Mouse (Mus musculus): ENCODE results near the gene Olfr1442. TPM values are rescaled to one million over a fixed set of nuclear protein-coding genes. Genes with fewer than 3 reads are reported as not detected.

Olfr1442 gene
- not detected in 2 replicates for polyA plus RNA-seq (2015; fragmentation: Nextera tagmentation; extraction: Ambion mirVana)

- H3K9ac ChIP-seq (ENCODE audit: low read length), result no peak within 1 kb of the TSS
- no peak for TF ChIP-seq CTCF (IDR thresholded peaks at IDR 0.05; ENCODE audit: low read depth)
- H3K27me3 ChIP-seq (ENCODE audit: control insufficient read depth, insufficient read depth, low read length), result no peaks in the 10 kb centered on the region
- H3K27ac ChIP-seq (replicated peaks), result no peak within 1 kb of the TSS
- H3K9me3 ChIP-seq (ENCODE audit: control insufficient read depth, low read length), result no peaks in the 10 kb centered on the region
- H3K4me1 ChIP-seq (replicated peaks; ENCODE audit: control insufficient read depth, insufficient read depth), result no peaks in the 10 kb centered on the region
- ATAC-seq (ENCODE audit: low FRiP score, low TSS enrichment) (no peak), DNase-seq (ENCODE audit: low spot score) (no peak)
- no peaks in the 10 kb centered on the region for H3K36me3 ChIP-seq (ENCODE audit: control insufficient read depth, insufficient read depth, low read length)
- H3K4me3 ChIP-seq (ENCODE audit: low read depth, low read length), result no peak within 1 kb of the TSS
- no peak within 1 kb of the TSS for H3K4me2 ChIP-seq (replicated peaks; ENCODE audit: low read depth)
Observed at GRCm38 (mm10) chr19:12670139-12670538, at the start of gene Olfr1442. Olfr1442 (plus strand) TSS chr19:12670439.

- DNase-seq (ENCODE audit: low spot score), result no peak
- Histone ChIP-seq H3K27me3 (ENCODE audit: control insufficient read depth, insufficient read depth, low read length) (no peaks in the 10 kb centered on the region), H3K36me3 (ENCODE audit: control insufficient read depth, insufficient read depth, low read length) (no peaks in the 10 kb centered on the region), H3K4me1 (replicated peaks; ENCODE audit: control insufficient read depth, insufficient read depth) (no peaks in the 10 kb centered on the region), H3K9me3 (ENCODE audit: control insufficient read depth, low read length) (no peaks in the 10 kb centered on the region), H3K4me3 (ENCODE audit: low read depth, low read length) (no peak within 1 kb of the TSS), H3K4me2 (replicated peaks; ENCODE audit: low read depth) (no peak within 1 kb of the TSS), H3K27ac (replicated peaks) (no peak within 1 kb of the TSS), H3K9ac (ENCODE audit: low read length) (no peak within 1 kb of the TSS)
- no peak for ATAC-seq (ENCODE audit: low FRiP score, low TSS enrichment)
- WGBS, result 59% methylated on average over 4 of the region's 4 CpGs
- TF ChIP-seq EP300 (optimal IDR thresholded peaks at IDR 0.05), result no peak
- no peak for TF ChIP-seq CTCF (IDR thresholded peaks at IDR 0.05; ENCODE audit: low read depth)
Observed at GRCm38 (mm10) chr19:12633176-12633575, 37.1 kb upstream of the Olfr1442 start, which contains the start of gene Glyat. Glyat (plus strand) TSS chr19:12633308.

- no peak overlapping the region for H3K27ac ChIP-seq (replicated peaks)
- no peaks in the 10 kb centered on the region for H3K27me3 ChIP-seq (ENCODE audit: control insufficient read depth, insufficient read depth, low read length)
- H3K4me1 ChIP-seq (replicated peaks; ENCODE audit: control insufficient read depth, insufficient read depth), result no peaks in the 10 kb centered on the region
- no peak for ATAC-seq (ENCODE audit: low FRiP score, low TSS enrichment)
- no peak for TF ChIP-seq EP300 (optimal IDR thresholded peaks at IDR 0.05)
- no peak for TF ChIP-seq CTCF (IDR thresholded peaks at IDR 0.05; ENCODE audit: low read depth)
- 83% methylated on average over 3 of the region's 3 CpGs for WGBS
- H3K36me3 ChIP-seq (ENCODE audit: control insufficient read depth, insufficient read depth, low read length), result no peaks in the 10 kb centered on the region
- no peaks in the 10 kb centered on the region for H3K9me3 ChIP-seq (ENCODE audit: control insufficient read depth, low read length)
- H3K9ac ChIP-seq (ENCODE audit: low read length), result no peak overlapping the region
- no peak overlapping the region for H3K4me3 ChIP-seq (ENCODE audit: low read depth, low read length)
- no peak overlapping the region for H3K4me2 ChIP-seq (replicated peaks; ENCODE audit: low read depth)
- DNase-seq (ENCODE audit: low spot score), result no peak
Observed at GRCm38 (mm10) chr19:12634259-12634658, 36.0 kb upstream of the Olfr1442 start.

GRCm38 (mm10) chr19:12634963-12635362, 35.3 kb upstream of the Olfr1442 start:
- H3K4me2 ChIP-seq (replicated peaks; ENCODE audit: low read depth), result no peak overlapping the region
- H3K27me3 ChIP-seq (ENCODE audit: control insufficient read depth, insufficient read depth, low read length), result no peaks in the 10 kb centered on the region
- no peak for ATAC-seq (ENCODE audit: low FRiP score, low TSS enrichment)
- no peak for TF ChIP-seq CTCF (IDR thresholded peaks at IDR 0.05; ENCODE audit: low read depth)
- TF ChIP-seq EP300 (optimal IDR thresholded peaks at IDR 0.05), result no peak
- H3K4me3 ChIP-seq (ENCODE audit: low read depth, low read length), result no peak overlapping the region
- no peak overlapping the region for H3K27ac ChIP-seq (replicated peaks)
- no peaks in the 10 kb centered on the region for H3K36me3 ChIP-seq (ENCODE audit: control insufficient read depth, insufficient read depth, low read length)
- no peaks in the 10 kb centered on the region for H3K9me3 ChIP-seq (ENCODE audit: control insufficient read depth, low read length)
- DNase-seq (ENCODE audit: low spot score), result no peak
- 87% methylated on average over 4 of the region's 4 CpGs for WGBS
- no peak overlapping the region for H3K9ac ChIP-seq (ENCODE audit: low read length)
- no peaks in the 10 kb centered on the region for H3K4me1 ChIP-seq (replicated peaks; ENCODE audit: control insufficient read depth, insufficient read depth)

GRCm38 (mm10) chr19:12636863-12637262, 33.4 kb upstream of the Olfr1442 start:
- H3K36me3 ChIP-seq (ENCODE audit: control insufficient read depth, insufficient read depth, low read length), result no peaks in the 10 kb centered on the region
- H3K9ac ChIP-seq (ENCODE audit: low read length), result no peak overlapping the region
- DNase-seq (ENCODE audit: low spot score), result no peak
- 52% methylated on average over 3 of the region's 3 CpGs for WGBS
- no peaks in the 10 kb centered on the region for H3K27me3 ChIP-seq (ENCODE audit: control insufficient read depth, insufficient read depth, low read length)
- H3K9me3 ChIP-seq (ENCODE audit: control insufficient read depth, low read length), result no peaks in the 10 kb centered on the region
- TF ChIP-seq EP300 (optimal IDR thresholded peaks at IDR 0.05) (no peak), CTCF (IDR thresholded peaks at IDR 0.05; ENCODE audit: low read depth) (no peak)
- H3K27ac ChIP-seq (replicated peaks), result no peak overlapping the region
- H3K4me2 ChIP-seq (replicated peaks; ENCODE audit: low read depth), result no peak overlapping the region
- H3K4me1 ChIP-seq (replicated peaks; ENCODE audit: control insufficient read depth, insufficient read depth), result no peaks in the 10 kb centered on the region
- H3K4me3 ChIP-seq (ENCODE audit: low read depth, low read length), result no peak overlapping the region
- ATAC-seq (ENCODE audit: low FRiP score, low TSS enrichment), result no peak

- H3K4me1 ChIP-seq (replicated peaks; ENCODE audit: control insufficient read depth, insufficient read depth), result no peaks in the 10 kb centered on the region
- no peak overlapping the region for H3K9ac ChIP-seq (ENCODE audit: low read length)
- no peak for DNase-seq (ENCODE audit: low spot score)
- H3K4me2 ChIP-seq (replicated peaks; ENCODE audit: low read depth), result no peak overlapping the region
- H3K9me3 ChIP-seq (ENCODE audit: control insufficient read depth, low read length), result no peaks in the 10 kb centered on the region
- 67% methylated on average over 1 of the region's 1 CpGs for WGBS
- no peaks in the 10 kb centered on the region for H3K27me3 ChIP-seq (ENCODE audit: control insufficient read depth, insufficient read depth, low read length)
- TF ChIP-seq CTCF (IDR thresholded peaks at IDR 0.05; ENCODE audit: low read depth) (no peak), EP300 (optimal IDR thresholded peaks at IDR 0.05) (no peak)
- no peak overlapping the region for H3K27ac ChIP-seq (replicated peaks)
- no peak for ATAC-seq (ENCODE audit: low FRiP score, low TSS enrichment)
- no peaks in the 10 kb centered on the region for H3K36me3 ChIP-seq (ENCODE audit: control insufficient read depth, insufficient read depth, low read length)
- no peak overlapping the region for H3K4me3 ChIP-seq (ENCODE audit: low read depth, low read length)
Observed at GRCm38 (mm10) chr19:12638049-12638448, 32.2 kb upstream of the Olfr1442 start.

All from stomach, postnatal 0 days (tissue).